Mouse (Mus musculus) hindbrain, embryonic 16.5 days (tissue): ENCODE data around the gene H2-DMb1. TPM values are rescaled to one million over a fixed set of nuclear protein-coding genes. Genes with fewer than 3 reads are reported as not detected.
A peak's percentile ranks its signal among the peaks of the same experiment; 100 is the strongest.

Experiments
- ATAC-seq: fragments of 200-750 bp; cut with Nextera tagmentation; 2 replicates; pipeline ENCODE4 v1.8.0; 2017; ENCODE audit warnings: moderate TSS enrichment, moderate library complexity
- H3K27ac ChIP-seq: fragments of 300-500 bp; sonication (generic); 2 replicates; pipeline ENCODE4 v1.5.1; 2014; ENCODE audit warnings: low read depth, mild to moderate bottlenecking, control low read depth, low read length, moderate library complexity
- H3K27me3 ChIP-seq: fragments of 300-500 bp; sonication (generic); replicated peaks from 2 replicates; pipeline ENCODE4 v1.6.1; 2014; ENCODE audit warnings: low read length; ENCODE audit not compliant: control insufficient read depth, insufficient read depth
- H3K36me3 ChIP-seq: fragments of 300-500 bp; sonication (generic); 2 replicates; pipeline ENCODE4 v1.6.1; 2014; ENCODE audit warnings: mild to moderate bottlenecking, low read length, moderate library complexity, mixed read lengths; ENCODE audit not compliant: control insufficient read depth, insufficient read depth
- H3K4me1 ChIP-seq: fragments of 300-500 bp; sonication (generic); 2 replicates; pipeline ENCODE4 v1.6.1; 2014; ENCODE audit warnings: low read depth, low read length; ENCODE audit not compliant: control insufficient read depth, insufficient read depth
- H3K4me2 ChIP-seq: fragments of 300-500 bp; sonication (generic); 2 replicates; pipeline ENCODE4 v1.6.1; 2014; ENCODE audit warnings: mild to moderate bottlenecking, low read length, control low read depth, moderate library complexity
- H3K4me3 ChIP-seq: fragments of 300-500 bp; sonication (generic); 2 replicates; pipeline ENCODE4 v1.5.1; 2014; ENCODE audit warnings: mild to moderate bottlenecking, low read length, control low read depth, moderate library complexity
- H3K9ac ChIP-seq: fragments of 300-500 bp; sonication (generic); 2 replicates; pipeline ENCODE4 v1.6.1; 2014; ENCODE audit warnings: low read depth, mild to moderate bottlenecking, control low read depth, low read length, moderate library complexity
- H3K9me3 ChIP-seq: fragments of 300-500 bp; sonication (generic); 2 replicates; pipeline ENCODE4 v1.6.1; 2014; ENCODE audit warnings: mild to moderate bottlenecking, low read length, moderate library complexity; ENCODE audit not compliant: control insufficient read depth
- WGBS: fragments of 180-500 bp; shearing (Covaris S2); extraction: QIAGEN DNeasy Blood & Tissue Kit; methylation state at CpG from one replicate; pipeline ENCODE4 v1.1.7; 2014; 5-methylcytosine and 5-hydroxymethylcytosine counted together
- polyA plus RNA-seq: library from polyadenylated mRNA; unstranded; fragments of >200 nt; fragmentation: Nextera tagmentation; extraction: Ambion mirVana; gene quantifications from 2 replicates; pipeline ENCODE4 v1.2.1, GENCODE M21; 2015

Gene H2-DMb1
- polyA plus RNA-seq, 1 experiment from 2014 or later = 0.68 TPM

- Histone ChIP-seq H3K36me3 (no peaks in the 10 kb centered on the region), H3K9ac (peak overlapping the region; percentile 32; the same call in 1 of the 2 replicates), H3K9me3 (no peaks in the 10 kb centered on the region), H3K4me3 (no peak overlapping the region), H3K4me1 (peaks cover 12% of the 10 kb centered on the region), H3K4me2 (peak overlapping the region; percentile 27; the same call in 1 of the 2 replicates), H3K27me3 (no peaks in the 10 kb centered on the region), H3K27ac (no peak overlapping the region)
- 24% methylated on average over 18 of the region's 18 CpGs for WGBS
- no peak for ATAC-seq
Measured at GRCm38 (mm10) chr17:34128944-34129791, 23.7 kb upstream of the H2-DMb1 start.

- Histone ChIP-seq H3K36me3 (no peaks in the 10 kb centered on the region), H3K9ac (no peak overlapping the region), H3K4me2 (no peak overlapping the region), H3K4me3 (no peak overlapping the region), H3K4me1 (peaks cover 4% of the 10 kb centered on the region; the same call in 1 of the 2 replicates), H3K27ac (no peak overlapping the region), H3K27me3 (no peaks in the 10 kb centered on the region), H3K9me3 (no peaks in the 10 kb centered on the region)
- ATAC-seq = no peak
- 83% methylated on average over 19 of the region's 19 CpGs for WGBS
Measured at GRCm38 (mm10) chr17:34130073-34130947, 22.6 kb upstream of the H2-DMb1 start.

DNA sequence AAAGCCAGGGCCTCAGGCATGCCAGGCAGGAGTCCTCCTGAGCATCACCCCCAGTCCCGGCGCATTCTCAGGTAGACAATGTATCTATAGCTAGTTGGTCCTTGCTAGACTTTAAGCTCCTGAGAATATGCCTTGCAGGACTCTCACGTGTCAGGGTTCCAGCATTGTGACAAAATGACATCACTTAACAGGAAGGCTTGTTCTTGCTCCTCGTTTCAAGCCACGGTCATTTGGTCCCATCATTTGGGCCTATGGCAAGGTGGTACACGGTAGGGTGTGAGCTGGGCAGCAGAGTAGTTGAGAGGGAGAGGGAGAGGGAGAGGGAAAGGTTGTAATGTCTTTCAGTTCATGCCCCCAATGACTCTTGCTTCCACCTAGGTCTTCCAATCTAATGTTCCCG lies 21.0 kb upstream of the H2-DMb1 start:
- WGBS = 77% methylated on average over 7 of the region's 7 CpGs
- Histone ChIP-seq H3K27ac (no peak overlapping the region), H3K27me3 (no peaks in the 10 kb centered on the region), H3K36me3 (no peaks in the 10 kb centered on the region), H3K9me3 (no peaks in the 10 kb centered on the region), H3K9ac (no peak overlapping the region), H3K4me3 (no peak overlapping the region), H3K4me1 (peaks cover 8% of the 10 kb centered on the region), H3K4me2 (no peak overlapping the region)
- ATAC-seq = no peak

GRCm38 (mm10) chr17:34133289-34133688 lies 19.6 kb upstream of the H2-DMb1 start:
- no peak overlapping the region for H3K4me3 ChIP-seq
- WGBS = 81% methylated on average over 11 of the region's 11 CpGs
- H3K4me2 ChIP-seq = no peak overlapping the region
- no peak overlapping the region for H3K27ac ChIP-seq
- no peaks in the 10 kb centered on the region for H3K36me3 ChIP-seq
- H3K4me1 ChIP-seq = peaks cover 8% of the 10 kb centered on the region
- H3K27me3 ChIP-seq = peaks cover 5% of the 10 kb centered on the region
- ATAC-seq = no peak
- H3K9me3 ChIP-seq = no peaks in the 10 kb centered on the region
- H3K9ac ChIP-seq = no peak overlapping the region

- Histone ChIP-seq H3K4me1 (peaks cover 9% of the 10 kb centered on the region), H3K36me3 (no peaks in the 10 kb centered on the region), H3K9ac (no peak overlapping the region), H3K27ac (no peak overlapping the region), H3K4me2 (no peak overlapping the region), H3K27me3 (peaks cover 14% of the 10 kb centered on the region), H3K9me3 (no peaks in the 10 kb centered on the region), H3K4me3 (no peak overlapping the region)
- no peak for ATAC-seq
- 90% methylated on average over 3 of the region's 3 CpGs for WGBS
Measured at GRCm38 (mm10) chr17:34134451-34134850, 18.4 kb upstream of the H2-DMb1 start.

DNA sequence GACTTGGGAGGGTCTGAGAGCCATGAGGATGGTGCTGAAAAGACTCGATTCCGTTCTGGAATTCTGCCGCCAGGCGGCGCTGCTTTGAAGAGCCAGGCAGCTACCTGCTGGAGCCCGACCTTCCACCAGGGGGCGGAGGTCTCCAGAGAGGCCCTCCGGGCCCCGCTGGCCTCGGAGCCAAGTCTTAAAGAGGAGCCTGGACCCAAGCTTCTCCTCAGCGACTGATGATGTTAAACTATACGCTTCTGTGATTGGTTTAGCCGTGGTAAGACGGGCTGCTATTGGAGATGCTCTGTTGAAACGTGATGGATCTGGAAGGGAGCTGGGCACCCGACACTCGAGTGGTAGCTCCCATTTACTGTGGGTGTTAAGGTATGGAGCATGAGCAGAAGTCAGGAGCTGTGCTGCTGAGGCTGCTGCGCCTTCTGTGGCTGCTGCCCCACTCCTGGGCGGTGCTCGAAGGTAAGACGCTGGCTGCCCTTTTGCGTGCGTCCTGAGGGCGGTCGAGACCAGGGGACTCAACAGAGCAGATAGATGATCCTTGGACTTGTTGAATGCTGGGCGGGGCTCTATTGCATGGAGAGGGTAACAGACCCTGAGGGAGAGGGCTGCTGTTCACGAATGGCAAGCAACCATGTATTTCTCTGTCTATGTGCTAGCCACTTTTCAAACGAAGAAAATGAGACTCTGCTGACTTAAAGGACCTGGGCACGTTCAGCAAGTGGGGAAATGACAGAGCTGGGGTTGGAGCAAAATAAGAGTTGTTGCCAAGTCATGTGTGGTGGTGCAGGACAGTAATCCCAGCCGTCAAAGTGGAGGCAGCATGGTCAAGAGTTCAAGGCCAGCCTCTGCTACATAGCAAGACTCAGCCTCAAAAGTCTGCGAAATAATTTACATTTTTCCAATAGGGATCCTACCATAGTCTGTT lies 17.3 kb upstream of the H2-DMb1 start:
- Histone ChIP-seq H3K27ac (peak overlapping the region; percentile 49; the same call in 1 of the 2 replicates), H3K9ac (peak overlapping the region; percentile 59), H3K4me2 (peak overlapping the region; percentile 95), H3K36me3 (no peaks in the 10 kb centered on the region), H3K4me1 (peaks cover 17% of the 10 kb centered on the region), H3K9me3 (no peaks in the 10 kb centered on the region), H3K4me3 (peak overlapping the region; percentile 51), H3K27me3 (peaks cover 22% of the 10 kb centered on the region)
- ATAC-seq = peak; percentile 99
- 8% methylated on average over 31 of the region's 31 CpGs for WGBS

- WGBS = 68% methylated on average over 7 of the region's 7 CpGs
- no peaks in the 10 kb centered on the region for H3K36me3 ChIP-seq
- H3K9me3 ChIP-seq = no peaks in the 10 kb centered on the region
- no peak overlapping the region for H3K9ac ChIP-seq
- H3K4me1 ChIP-seq = peaks cover 17% of the 10 kb centered on the region
- peaks cover 31% of the 10 kb centered on the region for H3K27me3 ChIP-seq
- no peak overlapping the region for H3K4me3 ChIP-seq
- no peak for ATAC-seq
- no peak overlapping the region for H3K4me2 ChIP-seq
- no peak overlapping the region for H3K27ac ChIP-seq
Measured at GRCm38 (mm10) chr17:34137601-34138000, 15.3 kb upstream of the H2-DMb1 start.

- Histone ChIP-seq H3K9ac (no peak overlapping the region), H3K4me3 (no peak overlapping the region), H3K27ac (no peak overlapping the region), H3K4me1 (peaks cover 17% of the 10 kb centered on the region), H3K4me2 (no peak overlapping the region; the same call in 1 of the 2 replicates), H3K27me3 (peaks cover 31% of the 10 kb centered on the region), H3K36me3 (no peaks in the 10 kb centered on the region), H3K9me3 (no peaks in the 10 kb centered on the region)
- no peak for ATAC-seq
- WGBS = 61% methylated on average over 7 of the region's 7 CpGs
Measured at GRCm38 (mm10) chr17:34138655-34139054, 14.2 kb upstream of the H2-DMb1 start.
